Mouse (Mus musculus) layer of hippocampus, postnatal 10 days (tissue): ENCODE measurements around the gene Ovgp1. TPM values are rescaled to one million over a fixed set of nuclear protein-coding genes. Genes with fewer than 3 reads are reported as not detected.
"Not testable (repeated sequence)": the region's sequence is repeated elsewhere in the genome, so short reads cannot be mapped to it uniquely, and the experiment has no call there.

Experiments used
- DNase-seq, 2 experiments: peaks; one replicate each; pipeline ENCODE4 v3.0.0; 2021; ENCODE audit warnings: low spot score in 2 of 2
- total RNA-seq, 2 experiments: library from RNA; stranded (reverse); gene quantifications; 2 replicates each; pipeline ENCODE4 v1.2.3; 2021

Gene Ovgp1
- total RNA-seq, 2 experiments from 2014 or later: 2.2 to 2.5 TPM

DNA sequence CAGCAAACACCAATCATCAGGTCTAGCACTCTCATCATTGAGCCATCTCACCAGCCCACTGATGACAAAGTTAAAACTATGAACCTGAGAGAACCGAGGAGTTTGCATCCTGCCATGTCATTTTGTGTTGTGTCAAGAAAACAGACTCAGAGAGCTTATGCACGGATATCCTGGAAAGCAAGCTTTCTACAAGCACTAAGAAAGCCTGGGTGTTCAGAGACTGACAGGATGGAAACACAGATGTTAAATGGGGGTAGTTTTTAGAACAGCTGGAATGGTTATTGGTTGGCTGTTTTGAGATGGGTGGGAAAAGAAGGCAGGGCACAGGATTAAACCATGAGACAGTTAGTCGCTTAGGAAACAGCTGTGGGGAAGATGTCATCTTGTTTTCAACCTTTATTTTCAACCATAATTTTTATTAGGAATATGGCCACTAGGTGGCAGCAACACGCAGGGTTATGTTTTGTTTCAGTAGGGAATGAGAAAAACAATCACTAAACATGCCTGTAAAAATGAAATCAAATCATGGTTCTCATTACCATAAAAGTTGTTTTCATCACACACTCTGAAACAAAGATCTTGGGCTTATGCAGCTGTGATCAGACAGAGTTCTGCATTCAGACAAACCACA is 18.3 kb downstream of the Ovgp1 start:
- peak; percentile 64 to 68 for DNase-seq

DNA sequence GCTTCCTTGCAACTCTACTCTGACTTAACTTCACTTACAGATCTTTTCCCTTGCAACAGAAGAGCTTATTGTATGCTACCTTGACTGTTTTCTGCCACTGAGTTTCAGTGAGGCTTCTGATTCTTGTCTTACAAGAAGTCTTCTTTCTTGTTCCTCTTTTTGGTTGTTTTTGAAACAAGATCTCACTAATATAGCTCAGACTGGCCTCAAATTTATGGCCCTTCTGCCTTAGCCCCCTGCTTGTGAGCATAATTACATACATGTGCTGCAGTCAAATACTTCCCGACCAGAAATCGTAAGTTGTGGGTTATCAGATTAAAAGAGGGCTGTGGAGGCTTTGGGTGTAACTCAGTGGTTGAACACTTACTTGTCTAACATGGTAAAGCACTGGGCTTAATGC is 21.2 kb downstream of the Ovgp1 start:
- no peak for DNase-seq

DNA sequence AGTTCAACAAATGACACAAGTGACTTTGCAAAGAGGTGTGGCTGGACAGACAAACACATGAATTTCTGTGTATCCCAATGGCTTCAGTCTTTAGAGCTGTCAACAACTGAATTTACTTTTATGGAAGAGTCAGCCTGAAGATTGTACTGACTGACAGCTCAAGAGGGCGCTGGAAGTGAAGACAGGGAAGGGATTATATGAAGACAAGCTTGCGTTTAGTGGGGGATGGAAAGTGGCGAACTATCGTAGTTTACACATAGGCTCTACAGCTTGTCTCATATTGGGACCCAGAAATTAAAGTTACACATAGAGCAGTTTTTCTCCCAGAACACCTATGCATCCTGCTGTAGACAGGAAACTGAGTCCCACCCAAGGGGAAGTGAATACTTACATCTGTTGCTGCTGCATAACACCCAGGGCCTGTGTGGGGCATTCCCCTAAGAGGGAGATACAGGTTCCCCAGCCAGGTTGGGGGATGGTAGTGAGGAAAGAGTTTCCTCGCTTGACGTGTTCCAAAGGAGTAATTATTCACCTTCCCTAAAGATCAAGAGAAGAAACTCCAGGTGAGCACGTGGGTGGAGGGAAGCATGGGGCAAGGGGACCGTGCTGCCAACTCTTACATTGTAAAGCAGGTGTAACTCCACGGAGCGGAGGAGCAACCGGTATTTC is 27.3 kb downstream of the Ovgp1 start:
- no peak for DNase-seq

DNA sequence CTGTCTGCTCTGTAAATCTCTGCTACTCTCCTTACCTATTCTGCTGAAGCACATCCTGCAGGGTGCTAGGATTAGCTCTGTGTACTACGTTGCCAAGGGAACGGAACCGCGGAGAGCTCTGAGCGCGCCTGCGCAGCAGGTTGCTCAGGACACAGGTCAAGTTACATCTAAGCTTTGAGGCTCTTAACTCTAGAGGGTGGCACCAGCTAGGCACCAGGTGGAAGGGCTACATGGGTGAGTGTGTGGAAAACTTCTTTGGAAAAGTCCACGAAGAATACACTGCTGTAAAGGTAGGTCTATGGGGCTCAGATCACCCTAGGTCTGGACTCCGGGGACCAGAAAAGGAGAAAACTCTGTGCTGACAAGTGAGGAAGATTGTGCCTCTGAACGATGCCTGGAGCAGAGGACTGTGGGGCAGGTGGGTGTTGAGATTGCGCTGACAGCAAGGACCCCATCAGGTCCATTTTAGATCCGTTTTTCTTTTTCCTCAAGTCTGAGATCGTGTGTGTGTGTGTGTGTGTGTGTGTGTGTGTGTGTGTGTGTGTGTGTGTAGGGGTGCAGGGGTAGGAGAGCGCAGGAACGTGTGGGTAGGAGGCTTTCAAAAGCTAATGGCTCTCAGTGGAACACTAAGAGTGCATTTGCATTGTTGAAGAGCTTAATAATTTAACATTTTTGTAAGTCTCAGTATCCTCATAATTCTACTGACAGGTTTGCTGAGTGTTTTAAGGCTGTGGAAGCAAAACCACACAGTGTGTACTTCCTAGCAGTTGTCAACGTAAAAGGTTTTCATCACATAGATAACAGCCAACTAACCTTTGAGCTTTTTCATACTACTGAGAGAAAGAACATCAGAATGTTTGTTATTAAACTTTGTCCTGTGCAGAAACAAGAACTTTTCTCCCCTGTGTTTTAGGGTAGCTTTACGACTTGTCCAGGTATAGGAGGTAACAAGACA is 28.2 kb downstream of the Ovgp1 start:
- DNase-seq: peak in 1 of 2 experiments; percentile 13

DNA sequence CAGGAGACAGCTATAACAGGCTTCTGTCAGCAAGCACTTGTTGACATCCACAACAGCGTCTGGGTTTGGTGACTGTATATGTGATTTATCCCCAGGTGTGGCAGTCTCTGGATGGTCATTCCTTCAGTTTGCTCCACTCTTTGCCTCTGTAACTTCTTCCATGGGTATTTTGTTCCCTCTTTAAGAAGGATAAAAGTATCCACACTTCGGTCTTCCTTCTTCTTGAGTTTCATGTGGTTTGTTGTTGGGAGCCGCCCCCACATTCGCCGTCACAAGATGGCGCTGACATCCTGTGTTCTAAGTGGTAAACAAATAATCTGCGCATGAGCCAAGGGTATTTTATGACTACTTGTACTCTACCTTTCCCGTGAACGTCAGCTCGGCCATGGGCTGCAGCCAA is 29.8 kb downstream of the Ovgp1 start:
- DNase-seq: not testable (repeated sequence)

DNA sequence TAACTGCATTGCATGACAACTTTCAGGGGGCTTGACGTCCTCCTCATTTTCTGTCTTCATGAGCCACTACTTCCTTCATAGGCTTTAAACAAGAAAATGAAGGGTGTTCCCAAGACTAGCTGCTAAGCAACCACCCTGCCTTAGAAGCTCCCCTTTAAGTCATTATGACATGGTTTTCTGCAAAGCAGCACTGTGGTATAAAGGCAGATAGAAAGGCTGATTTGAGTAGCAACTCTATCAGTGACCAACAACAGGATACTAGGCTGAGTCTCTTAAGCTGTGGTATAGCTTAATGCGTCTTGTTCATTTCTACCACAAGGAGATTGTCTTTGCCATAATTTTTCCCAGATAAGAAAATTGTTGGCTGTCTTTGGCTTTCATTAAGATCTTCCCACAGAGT is 41.0 kb downstream of the Ovgp1 start, which contains the start of gene Pifo:
TSS of gene Pifo (minus strand) at position 101 of the 400 bp plus-strand sequence.
- DNase-seq: no peak

DNA sequence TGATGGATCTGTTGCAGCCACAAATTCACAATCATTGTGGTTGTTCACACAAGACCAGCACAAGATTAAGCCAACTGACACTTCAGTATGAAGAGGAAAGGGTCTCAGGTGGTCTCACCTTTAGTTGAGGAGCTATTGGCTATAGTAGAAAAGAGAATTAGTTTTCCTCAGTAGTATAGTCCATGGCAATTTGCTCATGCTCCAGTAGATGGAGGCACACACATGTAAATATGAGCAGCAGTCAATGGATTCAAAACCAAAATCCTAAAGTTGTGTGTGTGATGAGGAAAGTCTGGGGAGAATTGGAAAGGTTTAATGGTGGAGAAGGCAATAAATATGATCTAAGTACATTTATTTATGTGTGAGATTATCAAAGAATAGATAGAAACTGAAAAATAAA is 48.3 kb downstream of the Ovgp1 start:
- peak in 1 of 2 experiments; percentile 17 for DNase-seq

DNA sequence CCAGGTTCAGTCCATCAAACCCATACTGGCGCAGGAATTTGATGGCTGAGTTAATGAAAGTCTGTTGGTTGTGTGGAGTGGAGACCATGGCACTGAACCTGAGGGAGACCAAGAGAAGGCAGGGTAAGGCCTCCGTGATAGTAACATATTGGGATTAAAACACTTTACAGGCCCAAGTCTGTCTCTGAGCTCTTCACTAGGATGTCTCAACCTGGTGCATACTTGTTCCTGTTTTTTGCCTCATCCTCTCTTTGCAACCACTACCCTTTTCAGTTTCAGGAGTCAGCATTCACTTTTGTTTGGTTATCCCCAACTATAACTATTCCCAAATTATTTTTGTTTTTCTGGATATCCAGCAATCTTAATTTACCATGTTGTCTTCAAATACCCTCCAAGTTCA is 50.6 kb downstream of the Ovgp1 start:
- no peak for DNase-seq

DNA sequence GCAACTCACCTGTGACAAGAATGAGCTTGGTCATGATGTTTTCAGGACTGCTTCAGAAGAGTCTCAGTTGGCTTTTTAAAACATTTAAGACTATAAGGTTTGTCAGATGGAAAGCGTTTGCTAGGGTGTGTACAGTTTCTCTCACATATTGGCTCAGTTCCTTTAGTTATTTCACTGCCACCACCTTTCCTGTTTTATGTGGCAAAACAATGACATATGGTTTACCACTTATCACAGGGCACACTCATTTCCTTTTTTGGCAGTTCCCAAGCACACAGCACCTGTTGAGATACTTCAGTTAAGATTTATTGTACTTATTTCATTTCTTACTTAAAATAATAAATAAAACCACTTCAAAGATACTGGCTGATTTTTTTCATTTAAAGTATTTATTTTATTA is 59.3 kb downstream of the Ovgp1 start, which contains the start of gene Chil5:
TSS of gene Chil5 (minus strand) at position 34 of the 400 bp plus-strand sequence.
- DNase-seq: no peak

Other genes starting within 250 kb of the Ovgp1 start
- gene Rap1a, start 172.4 kb upstream of the Ovgp1 start, total RNA-seq: 10 to 100 TPM; 95.2 to 98.6 TPM
- gene Adora3, start 102.9 kb upstream of the Ovgp1 start, total RNA-seq: 1 to 10 TPM in 1 of 2 experiments, under 1 TPM in 1; 0.34 to 1.1 TPM
- gene Tmigd3, start 102.8 kb upstream of the Ovgp1 start, total RNA-seq: under 1 TPM in 1 of 2 experiments, not detected in 1; 0.47 TPM
- 1 to 10 TPM; 1.2 to 1.6 TPM for gene I830077J02Rik, start 41.0 kb upstream of the Ovgp1 start, total RNA-seq
- gene Wdr77, start 14.3 kb upstream of the Ovgp1 start, total RNA-seq: 10 to 100 TPM; 62.4 to 63.4 TPM
- 100 to 1,000 TPM; 325 to 334 TPM for gene Atp5f1, start 13.6 kb upstream of the Ovgp1 start, total RNA-seq
- 1 to 10 TPM in 1 of 2 experiments, under 1 TPM in 1; 0.65 to 1.4 TPM for gene Pifo, start 40.9 kb downstream of the Ovgp1 start, total RNA-seq
- gene Chil5, start 59.1 kb downstream of the Ovgp1 start, total RNA-seq: under 1 TPM in 1 of 2 experiments, not detected in 1; 0.39 TPM
- 1 to 10 TPM in 1 of 2 experiments, under 1 TPM in 1; 0.91 to 1.3 TPM for gene Chia1, start 139.5 kb downstream of the Ovgp1 start, total RNA-seq
- gene Chil3, start 193.9 kb downstream of the Ovgp1 start, total RNA-seq: under 1 TPM in 1 of 2 experiments, not detected in 1; 0.39 TPM
- not detected for gene Chil4, start 245.8 kb downstream of the Ovgp1 start, total RNA-seq